Mouse (Mus musculus) embryonic facial prominence, embryonic 12.5 days (tissue): ENCODE measurements around the gene Sema5b. TPM values are rescaled to one million over a fixed set of nuclear protein-coding genes. Genes with fewer than 3 reads are reported as not detected.

Experiments
- ATAC-seq: fragments of 200-750 bp; cut with Nextera tagmentation; 2 replicates; pipeline ENCODE4 v1.8.0; 2017; ENCODE audit not compliant: insufficient number of reproducible peaks, insufficient read depth, low FRiP score, low TSS enrichment
- H3K27ac ChIP-seq: fragments of 300-500 bp; sonication (generic); 2 replicates; pipeline ENCODE4 v1.5.1; 2016; ENCODE audit warnings: mild to moderate bottlenecking
- H3K27me3 ChIP-seq: fragments of 300-500 bp; sonication (generic); 2 replicates; pipeline ENCODE4 v1.6.1; 2016; ENCODE audit warnings: mild to moderate bottlenecking, moderate library complexity
- H3K36me3 ChIP-seq: fragments of 300-500 bp; sonication (generic); 2 replicates; pipeline ENCODE4 v1.6.1; 2016; ENCODE audit warnings: mild to moderate bottlenecking
- H3K4me1 ChIP-seq: fragments of 300-500 bp; sonication (generic); 2 replicates; pipeline ENCODE4 v1.6.1; 2016
- H3K4me2 ChIP-seq: fragments of 300-500 bp; sonication (generic); replicated peaks from 2 replicates; pipeline ENCODE4 v1.6.1; 2016; ENCODE audit warnings: mild to moderate bottlenecking, moderate library complexity
- H3K4me3 ChIP-seq: fragments of 300-500 bp; sonication (generic); 2 replicates; pipeline ENCODE4 v1.5.1; 2016; ENCODE audit warnings: mild to moderate bottlenecking
- H3K9ac ChIP-seq: fragments of 300-500 bp; sonication (generic); 2 replicates; pipeline ENCODE4 v1.6.1; 2016; ENCODE audit warnings: mild to moderate bottlenecking, moderate library complexity
- H3K9me3 ChIP-seq: fragments of 300-500 bp; sonication (generic); 2 replicates; pipeline ENCODE4 v1.6.1; 2016; ENCODE audit warnings: mild to moderate bottlenecking, moderate library complexity
- WGBS: fragments of 180-500 bp; shearing (Covaris S2); methylation state at CpG from one replicate; pipeline ENCODE4 v1.1.7; 2016; 5-methylcytosine and 5-hydroxymethylcytosine counted together
- polyA plus RNA-seq: library from polyadenylated mRNA; unstranded; fragments of >200 nt; fragmentation: Nextera tagmentation; extraction: Ambion mirVana; gene quantifications from 2 replicates; pipeline ENCODE4 v1.2.1, GENCODE M21; 2016

Sema5b gene
- polyA plus RNA-seq, 1 experiment from 2014 or later = 9.2 TPM

DNA sequence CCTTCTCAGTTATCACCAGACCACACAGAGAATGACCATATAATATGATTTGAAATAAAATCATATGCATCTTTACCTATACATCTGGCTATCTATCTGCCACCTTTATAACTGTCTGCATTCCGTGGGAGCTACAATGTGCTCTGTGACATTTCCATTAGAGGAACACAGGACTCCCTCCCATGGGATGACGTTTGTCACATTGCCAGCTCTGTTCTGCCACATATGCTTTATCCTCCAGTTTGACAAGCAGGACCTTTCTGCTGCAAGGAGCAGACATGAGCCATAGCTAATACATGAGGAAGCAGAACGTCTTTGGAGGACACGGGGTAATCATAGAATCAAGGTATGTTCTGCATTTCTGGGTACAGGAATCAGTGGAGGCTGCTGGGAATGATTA, 16.7 kb upstream of the Sema5b start:
- no peak overlapping the region for H3K9ac ChIP-seq
- 0 out of 2 replicates have a peak, but pooled peaks cover 3% of the 10 kb centered on the region for H3K27me3 ChIP-seq
- H3K4me1 ChIP-seq = peaks cover 5% of the 10 kb centered on the region
- ATAC-seq = no peak
- H3K4me2 ChIP-seq = no peak overlapping the region
- no peaks in the 10 kb centered on the region for H3K9me3 ChIP-seq
- H3K27ac ChIP-seq = no peak overlapping the region
- no peaks in the 10 kb centered on the region for H3K36me3 ChIP-seq
- 68% methylated on average over 4 of the region's 4 CpGs for WGBS
- H3K4me3 ChIP-seq = no peak overlapping the region

DNA sequence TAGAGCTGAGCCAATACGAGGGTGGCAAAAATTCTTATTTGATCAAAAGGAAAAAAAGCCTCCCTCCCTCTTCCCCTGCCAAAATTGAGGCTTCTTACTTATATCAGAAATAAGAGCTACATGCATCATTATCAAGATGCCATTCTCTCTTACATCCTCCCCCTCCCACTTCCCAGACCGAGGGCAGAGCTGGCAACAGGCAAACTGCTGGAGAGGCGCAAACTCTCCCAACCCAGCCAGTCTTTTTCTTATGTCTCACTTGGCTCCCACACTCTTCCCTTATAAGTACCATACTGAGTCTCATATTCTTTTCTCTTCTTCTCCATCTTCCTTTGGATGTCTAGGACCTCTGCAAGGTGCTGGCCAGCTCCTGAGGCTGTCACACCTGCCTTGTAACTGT, 6.3 kb upstream of the Sema5b start:
- Histone ChIP-seq H3K4me2 (no peak overlapping the region), H3K27ac (no peak overlapping the region), H3K9ac (no peak overlapping the region), H3K9me3 (no peaks in the 10 kb centered on the region), H3K4me3 (no peak overlapping the region), H3K27me3 (peaks cover 43% of the 10 kb centered on the region), H3K4me1 (no peaks in the 10 kb centered on the region), H3K36me3 (no peaks in the 10 kb centered on the region)
- ATAC-seq = no peak
- 84% methylated on average over 3 of the region's 3 CpGs for WGBS

- Histone ChIP-seq H3K4me1 (0 out of 2 replicates have a peak, but pooled peaks cover 9% of the 10 kb centered on the region), H3K9me3 (no peaks in the 10 kb centered on the region), H3K27ac (no peak overlapping the region), H3K4me2 (no peak overlapping the region), H3K9ac (no peak overlapping the region), H3K27me3 (peaks cover 57% of the 10 kb centered on the region), H3K4me3 (no peak overlapping the region), H3K36me3 (no peaks in the 10 kb centered on the region)
- no peak for ATAC-seq
- 72% methylated on average over 8 of the region's 8 CpGs for WGBS
These were observed 3.3 kb upstream of the Sema5b start for GRCm38 (mm10) chr16:35537651-35538050.

DNA sequence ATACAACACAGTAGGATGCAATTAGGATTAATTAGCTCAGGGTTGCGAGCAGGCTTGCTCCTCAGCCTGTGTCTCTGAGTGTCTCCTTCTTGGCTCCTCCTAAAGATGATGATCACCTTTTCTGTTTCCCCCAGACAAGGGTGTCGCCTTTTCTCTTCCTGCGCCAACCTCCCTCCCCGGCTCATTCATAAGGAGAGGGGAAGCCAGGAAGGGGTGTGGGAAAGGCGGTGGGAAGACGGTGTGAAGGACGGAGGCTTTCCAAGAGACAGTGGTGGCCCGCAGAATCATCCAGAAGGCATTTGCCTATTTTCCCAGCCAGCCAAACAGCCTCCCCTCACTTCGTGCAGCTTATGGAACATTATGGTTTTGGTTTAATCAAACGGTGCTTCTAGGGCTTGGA, 1.9 kb upstream of the Sema5b start:
- Histone ChIP-seq H3K27ac (no peak overlapping the region), H3K36me3 (no peaks in the 10 kb centered on the region), H3K4me3 (no peak overlapping the region), H3K27me3 (peaks cover 67% of the 10 kb centered on the region), H3K4me2 (no peak overlapping the region), H3K9me3 (no peaks in the 10 kb centered on the region), H3K4me1 (0 out of 2 replicates have a peak, but pooled peaks cover 9% of the 10 kb centered on the region), H3K9ac (no peak overlapping the region)
- ATAC-seq = no peak
- 50% methylated on average over 10 of the region's 10 CpGs for WGBS

DNA sequence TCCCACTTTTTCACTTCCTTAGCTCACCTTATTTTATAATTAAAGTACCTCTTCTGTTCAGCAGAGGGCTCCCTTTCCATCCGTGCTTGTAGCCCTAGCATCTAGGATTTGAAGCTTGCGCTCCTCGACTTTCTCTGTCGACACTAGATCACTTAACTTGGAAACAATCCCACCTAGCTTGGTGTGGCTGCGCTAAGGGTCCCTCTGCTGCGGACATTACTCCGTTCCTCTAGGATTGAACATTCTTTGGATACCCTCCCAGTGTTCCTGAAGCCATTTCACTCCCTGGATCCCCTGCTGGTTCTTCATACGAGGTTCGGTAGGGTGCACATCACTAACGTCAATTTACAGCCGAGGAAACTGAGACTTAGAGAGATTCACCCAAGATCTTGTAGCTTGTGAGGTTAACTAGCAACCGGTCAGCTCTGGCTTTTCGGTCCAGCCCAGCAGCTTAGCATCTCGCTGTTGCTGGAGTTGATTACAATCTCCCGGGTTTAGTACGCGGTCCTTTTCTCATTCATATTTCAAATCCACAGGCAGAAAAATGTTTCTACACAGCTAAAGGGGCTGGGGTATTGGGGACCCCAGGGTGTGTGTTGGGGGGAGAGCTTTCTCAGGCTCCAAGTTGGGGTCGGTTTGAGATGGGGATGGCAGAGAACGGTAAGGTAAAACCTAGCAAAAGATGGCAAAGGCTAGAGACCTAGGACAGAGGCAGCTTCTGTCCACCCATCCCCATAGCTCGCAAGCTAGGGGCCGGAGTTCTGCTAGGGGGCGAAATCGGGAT, 420 bp upstream of the Sema5b start:
- Histone ChIP-seq H3K4me2 (peak overlapping the region; percentile 95), H3K9me3 (no peaks in the 10 kb centered on the region), H3K36me3 (no peaks in the 10 kb centered on the region), H3K27ac (no peak overlapping the region; the same call in 1 of the 2 replicates), H3K4me3 (peak overlapping the region; percentile 50), H3K27me3 (peaks cover 67% of the 10 kb centered on the region), H3K4me1 (0 out of 2 replicates have a peak, but pooled peaks cover 9% of the 10 kb centered on the region), H3K9ac (peak overlapping the region; percentile 61; the same call in 1 of the 2 replicates)
- WGBS = 1% methylated on average over 23 of the region's 23 CpGs
- no peak; the same call in 1 of the 2 replicates for ATAC-seq

GRCm38 (mm10) chr16:35541661-35542420, 896 bp downstream of the Sema5b start:
- H3K27ac ChIP-seq = no peak overlapping the region
- peaks cover 61% of the 10 kb centered on the region for H3K27me3 ChIP-seq
- H3K4me2 ChIP-seq = peak overlapping the region; percentile 95
- peak overlapping the region; percentile 61 for H3K9ac ChIP-seq
- ATAC-seq = peak; percentile 14; the same call in 1 of the 2 replicates
- WGBS = under 1% methylated on average over 49 of the region's 54 CpGs
- no peaks in the 10 kb centered on the region for H3K9me3 ChIP-seq
- H3K4me1 ChIP-seq = 0 out of 2 replicates have a peak, but pooled peaks cover 9% of the 10 kb centered on the region
- peak overlapping the region; percentile 50 for H3K4me3 ChIP-seq
- no peaks in the 10 kb centered on the region for H3K36me3 ChIP-seq

DNA sequence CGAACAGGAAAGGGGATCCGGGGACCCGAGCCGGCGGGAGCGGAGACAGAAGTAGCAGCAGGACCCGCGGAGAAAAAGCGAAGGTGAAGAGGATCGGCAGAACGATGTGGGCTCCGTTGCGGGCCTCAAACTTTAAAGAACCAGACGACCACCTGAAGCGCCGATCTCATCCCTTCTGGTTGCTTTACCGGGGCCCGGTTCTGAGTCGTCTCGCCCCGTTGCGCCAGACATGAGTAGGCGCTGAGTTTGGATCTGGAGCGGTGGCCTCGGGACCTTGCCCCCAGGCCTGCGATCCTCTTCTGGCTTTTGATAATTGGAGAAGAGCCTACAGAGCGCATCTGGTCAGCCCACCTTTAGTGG, 1.5 kb downstream of the Sema5b start:
- WGBS = under 1% methylated on average over 27 of the region's 27 CpGs
- Histone ChIP-seq H3K27ac (no peak overlapping the region), H3K4me2 (peak overlapping the region; percentile 95), H3K4me1 (0 out of 2 replicates have a peak, but pooled peaks cover 9% of the 10 kb centered on the region), H3K9ac (peak overlapping the region; percentile 61), H3K9me3 (no peaks in the 10 kb centered on the region), H3K36me3 (no peaks in the 10 kb centered on the region), H3K4me3 (peak overlapping the region; percentile 50), H3K27me3 (peaks cover 56% of the 10 kb centered on the region)
- no peak for ATAC-seq

DNA sequence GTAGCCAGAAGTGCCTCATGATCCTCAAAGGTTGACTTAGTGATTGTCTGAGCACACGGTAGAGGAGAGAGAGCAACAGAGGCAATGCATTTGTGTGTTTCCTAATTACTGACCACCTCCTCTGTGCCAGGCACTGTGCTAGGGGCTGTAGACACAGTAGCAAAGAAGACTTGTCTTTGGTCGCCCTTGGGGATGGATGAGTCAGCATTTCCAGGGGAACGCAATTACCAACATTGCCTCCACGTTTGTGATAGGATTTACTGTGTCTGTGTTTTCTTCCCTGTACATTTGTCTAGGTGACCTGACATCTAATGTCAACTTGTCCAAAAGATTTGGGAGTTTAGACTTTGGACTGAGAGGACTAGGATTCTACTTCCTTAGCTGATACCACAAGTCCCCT, 4.8 kb downstream of the Sema5b start:
- Histone ChIP-seq H3K9me3 (no peaks in the 10 kb centered on the region), H3K27me3 (peaks cover 31% of the 10 kb centered on the region), H3K9ac (no peak overlapping the region), H3K4me2 (no peak overlapping the region), H3K27ac (no peak overlapping the region), H3K4me3 (no peak overlapping the region), H3K4me1 (0 out of 2 replicates have a peak, but pooled peaks cover 7% of the 10 kb centered on the region), H3K36me3 (no peaks in the 10 kb centered on the region)
- no peak for ATAC-seq
- 77% methylated on average over 4 of the region's 4 CpGs for WGBS

DNA sequence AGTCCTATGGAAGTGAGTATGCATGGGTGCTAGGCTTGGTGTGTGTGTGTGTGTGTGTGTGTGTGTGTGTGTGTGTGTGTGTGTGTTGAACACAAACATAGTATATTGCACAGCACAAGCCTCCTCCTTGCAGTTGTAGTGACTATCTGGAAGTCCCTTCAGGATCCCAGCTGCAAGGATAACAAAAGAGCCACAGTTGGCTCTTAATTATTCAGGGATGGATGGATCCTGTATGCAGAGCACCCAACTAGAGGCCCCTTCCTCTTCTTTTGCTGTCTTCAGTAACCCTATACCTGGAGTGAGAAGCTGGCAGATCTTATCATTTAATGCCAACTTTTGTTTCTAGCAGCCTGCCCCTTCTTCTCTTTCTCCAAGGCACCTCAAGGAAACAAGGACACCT, 7.0 kb downstream of the Sema5b start:
- H3K9me3 ChIP-seq = no peaks in the 10 kb centered on the region

GRCm38 (mm10) chr16:35549354-35549753, 8.4 kb downstream of the Sema5b start:
- Histone ChIP-seq H3K4me1 (no peaks in the 10 kb centered on the region), H3K9me3 (no peaks in the 10 kb centered on the region), H3K9ac (no peak overlapping the region), H3K36me3 (no peaks in the 10 kb centered on the region), H3K4me3 (no peak overlapping the region), H3K27me3 (0 out of 2 replicates have a peak, but pooled peaks cover 5% of the 10 kb centered on the region), H3K27ac (no peak overlapping the region), H3K4me2 (no peak overlapping the region)
- ATAC-seq = no peak
- WGBS = 97% methylated on average over 2 of the region's 2 CpGs

More for the DNA sequence above, 7.0 kb downstream of the Sema5b start:
- no peak overlapping the region for H3K9ac ChIP-seq
- H3K27me3 ChIP-seq = peaks cover 18% of the 10 kb centered on the region
- no peak overlapping the region for H3K4me2 ChIP-seq
- H3K4me3 ChIP-seq = no peak overlapping the region
- H3K36me3 ChIP-seq = no peaks in the 10 kb centered on the region
- H3K4me1 ChIP-seq = no peaks in the 10 kb centered on the region
- no peak for ATAC-seq
- no peak overlapping the region for H3K27ac ChIP-seq

DNA sequence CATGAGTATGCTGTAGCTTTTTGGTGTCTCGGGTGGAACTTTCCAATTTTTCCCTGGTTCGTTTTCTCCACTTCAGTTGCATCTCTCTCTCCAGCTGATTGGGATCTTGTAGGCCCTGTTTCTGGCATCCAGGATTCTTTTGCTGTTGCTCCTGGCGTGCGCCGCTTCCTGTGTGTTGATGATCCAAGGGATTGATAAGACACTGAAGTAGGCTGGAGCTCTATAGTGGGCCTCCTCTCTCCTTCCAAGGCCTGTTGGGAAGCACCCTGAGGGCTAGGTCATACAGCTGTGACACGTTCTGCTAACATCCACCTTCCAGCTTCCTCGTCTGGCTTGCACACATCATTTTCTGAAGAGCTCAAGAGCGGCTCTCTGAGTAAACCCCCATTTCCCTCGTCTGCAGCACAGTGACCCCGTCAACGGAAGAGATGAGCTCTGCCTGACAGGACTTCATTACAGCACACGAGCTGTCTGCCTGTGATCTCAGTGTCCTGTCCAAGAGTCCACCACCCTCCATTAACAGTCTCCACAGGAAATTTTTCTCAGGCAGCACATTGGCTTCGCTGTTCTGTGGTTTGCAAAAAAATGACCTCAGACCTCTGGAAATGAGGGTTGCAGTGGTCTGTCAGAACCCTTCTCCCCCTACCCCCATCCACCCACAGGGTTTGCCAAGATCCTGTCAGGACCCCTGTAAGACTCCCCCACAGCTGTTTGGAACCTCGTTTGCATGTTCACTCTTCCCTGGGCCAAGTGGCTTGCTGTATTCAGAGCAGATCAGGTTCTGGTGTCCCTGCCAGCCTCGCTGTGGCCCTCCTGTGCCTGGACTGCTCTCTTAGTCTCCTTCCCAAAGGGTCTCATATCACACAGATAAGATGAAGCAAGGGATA, 14.9 kb downstream of the Sema5b start:
- Histone ChIP-seq H3K9ac (no peak overlapping the region), H3K36me3 (no peaks in the 10 kb centered on the region), H3K27me3 (no peaks in the 10 kb centered on the region), H3K9me3 (no peaks in the 10 kb centered on the region), H3K4me1 (0 out of 2 replicates have a peak, but pooled peaks cover 5% of the 10 kb centered on the region), H3K27ac (no peak overlapping the region), H3K4me3 (no peak overlapping the region), H3K4me2 (no peak overlapping the region)
- 68% methylated on average over 15 of the region's 15 CpGs for WGBS
- ATAC-seq = no peak
